Mouse (Mus musculus) heart, adult 2 months (tissue): ENCODE data around the gene Anapc16.

Experiments
- CTCF ChIP-seq: fragments of 200-600 bp; IDR thresholded peaks from 2 replicates; pipeline ENCODE4 v1.8.1; 2022; ENCODE audit warnings: antibody characterized with exemption, mild to moderate bottlenecking, moderate library complexity
- POLR2A ChIP-seq: fragments of 200-500 bp; IDR thresholded peaks from 2 replicates; pipeline ENCODE4 v1.6.1; 2011; ENCODE audit warnings: mild to moderate bottlenecking, low read depth, low read length, control low read depth; ENCODE audit not compliant: insufficient read depth

DNA sequence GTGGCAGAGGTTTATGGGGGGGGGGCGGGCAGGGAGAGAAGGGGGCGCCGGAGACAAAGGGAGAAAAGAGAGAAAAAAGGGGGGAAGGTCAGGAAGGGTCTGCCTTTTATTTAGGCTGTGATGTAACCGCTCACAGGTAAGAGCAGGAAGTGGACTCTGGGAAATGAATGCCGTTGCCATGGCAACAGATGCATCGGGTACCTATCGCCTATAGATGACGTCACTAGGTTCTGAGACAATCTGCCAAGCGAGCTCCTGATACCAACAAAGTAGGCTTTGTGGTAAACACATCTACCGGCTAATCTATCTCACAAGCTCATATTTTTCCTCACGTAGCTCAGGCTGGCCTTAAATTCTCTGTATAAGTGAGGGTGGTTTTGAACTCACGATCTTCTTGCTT lies 43.4 kb downstream of the Anapc16 start:
- no peak for TF ChIP-seq POLR2A
- no peak for TF ChIP-seq CTCF
